ENCODE assay signal across 8 mouse cellular contexts in genomic region chr8:121027787-121028186, GRCm38 (mm10). TPM values are rescaled to one million over a fixed set of nuclear protein-coding genes. Genes with fewer than 3 reads are reported as not detected.
DNase-seq lines count a peak whose midpoint lies in the region; ATAC-seq and TF ChIP-seq lines count a peak whose summit lies in the region.

No protein-coding gene starts in this region.

- H3K36me3 ChIP-seq in embryonic facial prominence, embryonic 11.5 days (replicated peaks; ENCODE audit: control insufficient read depth, insufficient read depth, low read depth, low read length): no peaks in the 10 kb centered on the region
- no peaks in the 10 kb centered on the region for H3K36me3 ChIP-seq in embryonic facial prominence, embryonic 10.5 days (replicated peaks)
- no peaks in the 10 kb centered on the region for H3K36me3 ChIP-seq in heart, postnatal 0 days (replicated peaks; ENCODE audit: control insufficient read depth, insufficient read depth, low read length)
- H3K36me3 ChIP-seq in limb, embryonic 14.5 days (ENCODE audit: control insufficient read depth, insufficient read depth, low read length): no peaks in the 10 kb centered on the region
- no peaks in the 10 kb centered on the region for H3K36me3 ChIP-seq in hindbrain, embryonic 13.5 days

- no peak overlapping the region for H3K4me2 ChIP-seq in embryonic facial prominence, embryonic 11.5 days (ENCODE audit: low read depth, low read length)
- no peak overlapping the region for H3K4me2 ChIP-seq in heart, postnatal 0 days (ENCODE audit: low read depth, low read length)
- H3K4me2 ChIP-seq in limb, embryonic 14.5 days (replicated peaks; ENCODE audit: low read depth, low read length, severe bottlenecking): no peak overlapping the region
- no peak overlapping the region for H3K4me2 ChIP-seq in hindbrain, embryonic 13.5 days

- WGBS in embryonic facial prominence, embryonic 11.5 days: 36% methylated on average over 13 of the region's 13 CpGs
- WGBS in embryonic facial prominence, embryonic 10.5 days: 48% methylated on average over 13 of the region's 13 CpGs
- WGBS in heart, postnatal 0 days: 10% methylated on average over 13 of the region's 13 CpGs
- 7% methylated on average over 13 of the region's 13 CpGs for WGBS in limb, embryonic 14.5 days
- 34% methylated on average over 13 of the region's 13 CpGs for WGBS in hindbrain, embryonic 13.5 days

- no peak for TF ChIP-seq EP300 in heart, postnatal 0 days (IDR thresholded peaks at IDR 0.05; ENCODE audit: low read depth)

- no peak overlapping the region for H3K27ac ChIP-seq in embryonic facial prominence, embryonic 11.5 days (replicated peaks; ENCODE audit: low read depth, low read length)
- H3K27ac ChIP-seq in embryonic facial prominence, embryonic 10.5 days (replicated peaks): no peak overlapping the region
- no peak overlapping the region for H3K27ac ChIP-seq in heart, postnatal 0 days (ENCODE audit: low read depth)
- H3K27ac ChIP-seq in limb, embryonic 14.5 days (replicated peaks; ENCODE audit: low read depth, low read length): no peak overlapping the region
- no peak overlapping the region for H3K27ac ChIP-seq in hindbrain, embryonic 13.5 days

- no peak for TF ChIP-seq POLR2A in brain, embryonic 14.5 days (IDR thresholded peaks at IDR 0.05; ENCODE audit: borderline replicate concordance, extremely low read depth, insufficient read depth, insufficient read length, poor library complexity, severe bottlenecking)
- TF ChIP-seq POLR2A in limb, embryonic 14.5 days (IDR thresholded peaks at IDR 0.05; ENCODE audit: borderline replicate concordance, extremely low read depth, insufficient read depth, insufficient read length): no peak

- H3K27me3 ChIP-seq in embryonic facial prominence, embryonic 11.5 days (ENCODE audit: control insufficient read depth, insufficient read depth, low read length): no peaks in the 10 kb centered on the region; the same call in 1 of the 2 replicates
- H3K27me3 ChIP-seq in embryonic facial prominence, embryonic 10.5 days (replicated peaks; ENCODE audit: low read depth, poor library complexity, severe bottlenecking): peaks cover 90% of the 10 kb centered on the region
- peaks cover 29% of the 10 kb centered on the region for H3K27me3 ChIP-seq in heart, postnatal 0 days (ENCODE audit: control insufficient read depth, insufficient read depth, low read length)
- H3K27me3 ChIP-seq in limb, embryonic 14.5 days (ENCODE audit: control insufficient read depth, insufficient read depth, low read length): peaks cover 34% of the 10 kb centered on the region; the same call in 1 of the 2 replicates
- H3K27me3 ChIP-seq in hindbrain, embryonic 13.5 days: peaks cover 16% of the 10 kb centered on the region

- no peak for ATAC-seq in embryonic facial prominence, embryonic 11.5 days (replicated peaks; ENCODE audit: insufficient number of reproducible peaks, low FRiP score, low TSS enrichment, low read depth)
- peak; percentile 60; the same call in 1 of the 2 replicates for ATAC-seq in heart, postnatal 0 days (ENCODE audit: insufficient read depth, low read depth)
- no peak for ATAC-seq in limb, embryonic 14.5 days (ENCODE audit: low FRiP score, low read depth)
- ATAC-seq in monocyte, adult 5-6 weeks (replicated peaks; ENCODE audit: insufficient number of reproducible peaks, low FRiP score, low TSS enrichment, poor library complexity, severe bottlenecking): no peak
- ATAC-seq in hindbrain, embryonic 13.5 days (ENCODE audit: low FRiP score): no peak

- H3K4me3 ChIP-seq in embryonic facial prominence, embryonic 11.5 days (ENCODE audit: low read depth, low read length): no peak overlapping the region
- H3K4me3 ChIP-seq in embryonic facial prominence, embryonic 10.5 days: no peak overlapping the region
- no peak overlapping the region for H3K4me3 ChIP-seq in heart, postnatal 0 days (ENCODE audit: low read depth, low read length)
- H3K4me3 ChIP-seq in limb, embryonic 14.5 days (replicated peaks; ENCODE audit: low read length): no peak overlapping the region
- H3K4me3 ChIP-seq in hindbrain, embryonic 13.5 days: no peak overlapping the region

- no peak overlapping the region for H3K9ac ChIP-seq in embryonic facial prominence, embryonic 11.5 days (replicated peaks; ENCODE audit: low read length)
- H3K9ac ChIP-seq in heart, postnatal 0 days (replicated peaks; ENCODE audit: low read depth, low read length): no peak overlapping the region
- no peak overlapping the region for H3K9ac ChIP-seq in limb, embryonic 14.5 days (ENCODE audit: low read depth, low read length, severe bottlenecking)
- H3K9ac ChIP-seq in hindbrain, embryonic 13.5 days: no peak overlapping the region

- H3K9me3 ChIP-seq in embryonic facial prominence, embryonic 11.5 days (replicated peaks; ENCODE audit: control insufficient read depth, low read length): no peaks in the 10 kb centered on the region
- H3K9me3 ChIP-seq in embryonic facial prominence, embryonic 10.5 days: no peaks in the 10 kb centered on the region
- H3K9me3 ChIP-seq in heart, postnatal 0 days (replicated peaks; ENCODE audit: control insufficient read depth, low read length): no peaks in the 10 kb centered on the region
- no peaks in the 10 kb centered on the region for H3K9me3 ChIP-seq in limb, embryonic 14.5 days (ENCODE audit: control insufficient read depth, low read length)
- H3K9me3 ChIP-seq in hindbrain, embryonic 13.5 days: no peaks in the 10 kb centered on the region

- DNase-seq in embryonic facial prominence, embryonic 11.5 days (ENCODE audit: low spot score): peak; percentile 21
- no peak for DNase-seq in embryonic facial prominence, embryonic 10.5 days (ENCODE audit: low spot score)
- peak; percentile 44 for DNase-seq in brain, embryonic 14.5 days (ENCODE audit: low read depth)
- DNase-seq in heart, postnatal 0 days (ENCODE audit: low spot score): peak; percentile 23
- peak; percentile 10 for DNase-seq in limb, embryonic 14.5 days (ENCODE audit: low spot score)
- DNase-seq in layer of hippocampus, adult 11-12 months (ENCODE audit: low spot score): no peak

- TF ChIP-seq CTCF in brain, embryonic 14.5 days (IDR thresholded peaks at IDR 0.05; ENCODE audit: borderline replicate concordance, extremely low read depth, insufficient read depth, insufficient read length): no peak
- no peak for TF ChIP-seq CTCF in heart, postnatal 0 days (IDR thresholded peaks at IDR 0.05; ENCODE audit: low read depth)

- no peaks in the 10 kb centered on the region for H3K4me1 ChIP-seq in embryonic facial prominence, embryonic 11.5 days (ENCODE audit: control insufficient read depth, insufficient read depth, low read length)
- H3K4me1 ChIP-seq in embryonic facial prominence, embryonic 10.5 days: peaks cover 23% of the 10 kb centered on the region
- no peaks in the 10 kb centered on the region for H3K4me1 ChIP-seq in heart, postnatal 0 days (ENCODE audit: control insufficient read depth, insufficient read depth)
- H3K4me1 ChIP-seq in limb, embryonic 14.5 days (ENCODE audit: control insufficient read depth, insufficient read depth, low read length): peaks cover 3% of the 10 kb centered on the region; the same call in 1 of the 2 replicates
- peaks cover 10% of the 10 kb centered on the region for H3K4me1 ChIP-seq in hindbrain, embryonic 13.5 days (replicated peaks)

RNA-seq across cellular contexts. Expression of gene Foxf1, which starts 56.4 kb away (rescaled TPM):
- polyA plus RNA-seq in embryonic facial prominence, embryonic 11.5 days (2014; fragmentation: Nextera tagmentation; extraction: Ambion mirVana): 19.6 and 24.5 TPM in 2 replicates
- 28.8 and 30.1 TPM in 2 replicates for polyA plus RNA-seq in embryonic facial prominence, embryonic 10.5 days (2016; fragmentation: Nextera tagmentation; extraction: Ambion mirVana)
- polyA plus RNA-seq in brain, embryonic 14.5 days (2012; rRNA removed): 1.2 and 1.3 TPM in 2 replicates
- 1.3 and 3.1 TPM in 2 replicates for total RNA-seq in heart, postnatal 0 days (2014; rRNA removed; ENCODE audit: low replicate concordance)
- 0.23 and 0.32 TPM in 2 replicates for polyA plus RNA-seq in heart, postnatal 0 days (2015; fragmentation: Nextera tagmentation; extraction: Ambion mirVana)
- polyA plus RNA-seq in limb, embryonic 14.5 days (2012; rRNA removed): 0.54 and 1.00 TPM in 2 replicates
- polyA plus RNA-seq in limb, embryonic 14.5 days (2014; fragmentation: Nextera tagmentation; extraction: Ambion mirVana): 0.15 and 0.28 TPM in 2 replicates
- 0.53 TPM in 1 of 3 replicates, not detected in the others for total RNA-seq in monocyte, adult 5-6 weeks (2017)
- polyA plus RNA-seq in hindbrain, embryonic 13.5 days (2015; fragmentation: Nextera tagmentation; extraction: Ambion mirVana): 0.96 and 1.3 TPM in 2 replicates

Comparison
In these comparisons a context has a peak if more than half of its experiments do, and no peak if none do; other contexts are left out.
1. DNase-seq: peak in embryonic facial prominence, embryonic 11.5 days (single experiment), brain, embryonic 14.5 days (single experiment), heart, postnatal 0 days (single experiment) and limb, embryonic 14.5 days (single experiment); none in embryonic facial prominence, embryonic 10.5 days (single experiment) and layer of hippocampus, adult 11-12 months (single experiment).